Mouse (Mus musculus): ENCODE measurements around the gene Gabbr1.

Gene Gabbr1

GRCm38 (mm10) chr17:37050399-37050798 is 4.6 kb downstream of the Gabbr1 start:
- H3K27me3 ChIP-seq (ENCODE audit: control insufficient read depth, insufficient read depth, low read length, poor library complexity, severe bottlenecking), result no peaks in the 10 kb centered on the region
- no peaks in the 10 kb centered on the region; the same call in 1 of the 2 replicates for H3K36me3 ChIP-seq (ENCODE audit: control insufficient read depth, insufficient read depth, low read length, poor library complexity, severe bottlenecking)
- DNase-seq (ENCODE audit: low read depth, low spot score), result peak; percentile 30

- no peaks in the 10 kb centered on the region; the same call in 1 of the 2 replicates for H3K36me3 ChIP-seq (ENCODE audit: control insufficient read depth, insufficient read depth, low read length, poor library complexity, severe bottlenecking)
- no peak for DNase-seq (ENCODE audit: low read depth, low spot score)
- no peaks in the 10 kb centered on the region for H3K27me3 ChIP-seq (ENCODE audit: control insufficient read depth, insufficient read depth, low read length, poor library complexity, severe bottlenecking)
Observed at GRCm38 (mm10) chr17:37050876-37051275, 5.1 kb downstream of the Gabbr1 start.

- DNase-seq (ENCODE audit: low read depth, low spot score), result no peak
- Histone ChIP-seq H3K27me3 (ENCODE audit: control insufficient read depth, insufficient read depth, low read length, poor library complexity, severe bottlenecking) (no peaks in the 10 kb centered on the region), H3K36me3 (ENCODE audit: control insufficient read depth, insufficient read depth, low read length, poor library complexity, severe bottlenecking) (no peaks in the 10 kb centered on the region; the same call in 1 of the 2 replicates)
Observed at GRCm38 (mm10) chr17:37051745-37052144, 6.0 kb downstream of the Gabbr1 start.

- Histone ChIP-seq H3K27me3 (ENCODE audit: control insufficient read depth, insufficient read depth, low read length, poor library complexity, severe bottlenecking) (no peaks in the 10 kb centered on the region), H3K36me3 (ENCODE audit: control insufficient read depth, insufficient read depth, low read length, poor library complexity, severe bottlenecking) (no peaks in the 10 kb centered on the region; the same call in 1 of the 2 replicates)
- DNase-seq (ENCODE audit: low read depth, low spot score), result no peak
Observed at GRCm38 (mm10) chr17:37056957-37057356, 11.2 kb downstream of the Gabbr1 start.

GRCm38 (mm10) chr17:37061435-37061834 is 15.7 kb downstream of the Gabbr1 start:
- Histone ChIP-seq H3K36me3 (ENCODE audit: control insufficient read depth, insufficient read depth, low read length, poor library complexity, severe bottlenecking) (0 out of 2 replicates have a peak, but pooled peaks cover 2% of the 10 kb centered on the region), H3K27me3 (ENCODE audit: control insufficient read depth, insufficient read depth, low read length, poor library complexity, severe bottlenecking) (no peaks in the 10 kb centered on the region)
- DNase-seq (ENCODE audit: low read depth, low spot score), result no peak

- 0 out of 2 replicates have a peak, but pooled peaks cover 2% of the 10 kb centered on the region for H3K36me3 ChIP-seq (ENCODE audit: control insufficient read depth, insufficient read depth, low read length, poor library complexity, severe bottlenecking)
- DNase-seq (ENCODE audit: low read depth, low spot score), result no peak
- H3K27me3 ChIP-seq (ENCODE audit: control insufficient read depth, insufficient read depth, low read length, poor library complexity, severe bottlenecking), result no peaks in the 10 kb centered on the region
Observed at GRCm38 (mm10) chr17:37062101-37062641, 16.4 kb downstream of the Gabbr1 start.

- Histone ChIP-seq H3K27me3 (ENCODE audit: control insufficient read depth, insufficient read depth, low read length, poor library complexity, severe bottlenecking) (no peaks in the 10 kb centered on the region), H3K36me3 (ENCODE audit: control insufficient read depth, insufficient read depth, low read length, poor library complexity, severe bottlenecking) (0 out of 2 replicates have a peak, but pooled peaks cover 2% of the 10 kb centered on the region)
- DNase-seq (ENCODE audit: low read depth, low spot score), result no peak
Observed at GRCm38 (mm10) chr17:37063063-37063462, 17.3 kb downstream of the Gabbr1 start.

- Histone ChIP-seq H3K27me3 (ENCODE audit: control insufficient read depth, insufficient read depth, low read length, poor library complexity, severe bottlenecking) (no peaks in the 10 kb centered on the region), H3K36me3 (ENCODE audit: control insufficient read depth, insufficient read depth, low read length, poor library complexity, severe bottlenecking) (0 out of 2 replicates have a peak, but pooled peaks cover 2% of the 10 kb centered on the region)
- DNase-seq (ENCODE audit: low read depth, low spot score), result no peak
Observed at GRCm38 (mm10) chr17:37063686-37064495, 18.1 kb downstream of the Gabbr1 start.

- H3K27me3 ChIP-seq (ENCODE audit: control insufficient read depth, insufficient read depth, low read length, poor library complexity, severe bottlenecking), result no peaks in the 10 kb centered on the region
- DNase-seq (ENCODE audit: low read depth, low spot score), result no peak
Observed at GRCm38 (mm10) chr17:37065993-37066392, 20.2 kb downstream of the Gabbr1 start.

GRCm38 (mm10) chr17:37067861-37068260 is 22.1 kb downstream of the Gabbr1 start:
- DNase-seq (ENCODE audit: low read depth, low spot score), result no peak
- Histone ChIP-seq H3K27me3 (ENCODE audit: control insufficient read depth, insufficient read depth, low read length, poor library complexity, severe bottlenecking) (no peaks in the 10 kb centered on the region), H3K36me3 (ENCODE audit: control insufficient read depth, insufficient read depth, low read length, poor library complexity, severe bottlenecking) (0 out of 2 replicates have a peak, but pooled peaks cover 2% of the 10 kb centered on the region)

More at GRCm38 (mm10) chr17:37065993-37066392, 20.2 kb downstream of the Gabbr1 start:
- H3K36me3 ChIP-seq (ENCODE audit: control insufficient read depth, insufficient read depth, low read length, poor library complexity, severe bottlenecking), result 0 out of 2 replicates have a peak, but pooled peaks cover 2% of the 10 kb centered on the region

- H3K36me3 ChIP-seq (ENCODE audit: control insufficient read depth, insufficient read depth, low read length, poor library complexity, severe bottlenecking), result no peaks in the 10 kb centered on the region
- no peak for DNase-seq (ENCODE audit: low read depth, low spot score)
- no peaks in the 10 kb centered on the region for H3K27me3 ChIP-seq (ENCODE audit: control insufficient read depth, insufficient read depth, low read length, poor library complexity, severe bottlenecking)
Observed at GRCm38 (mm10) chr17:37070121-37070520, 24.4 kb downstream of the Gabbr1 start.

- H3K27me3 ChIP-seq (ENCODE audit: control insufficient read depth, insufficient read depth, low read length, poor library complexity, severe bottlenecking), result no peaks in the 10 kb centered on the region
Observed at GRCm38 (mm10) chr17:37072080-37072729, 26.4 kb downstream of the Gabbr1 start.

GRCm38 (mm10) chr17:37072730-37073276 is 27.0 kb downstream of the Gabbr1 start:
- DNase-seq (ENCODE audit: low read depth, low spot score), result no peak
- H3K27me3 ChIP-seq (ENCODE audit: control insufficient read depth, insufficient read depth, low read length, poor library complexity, severe bottlenecking), result no peaks in the 10 kb centered on the region
- no peaks in the 10 kb centered on the region for H3K36me3 ChIP-seq (ENCODE audit: control insufficient read depth, insufficient read depth, low read length, poor library complexity, severe bottlenecking)

More at GRCm38 (mm10) chr17:37072080-37072729, 26.4 kb downstream of the Gabbr1 start:
- DNase-seq (ENCODE audit: low read depth, low spot score), result no peak
- H3K36me3 ChIP-seq (ENCODE audit: control insufficient read depth, insufficient read depth, low read length, poor library complexity, severe bottlenecking), result no peaks in the 10 kb centered on the region

- Histone ChIP-seq H3K36me3 (ENCODE audit: control insufficient read depth, insufficient read depth, low read length, poor library complexity, severe bottlenecking) (no peaks in the 10 kb centered on the region), H3K27me3 (ENCODE audit: control insufficient read depth, insufficient read depth, low read length, poor library complexity, severe bottlenecking) (no peaks in the 10 kb centered on the region)
- no peak for DNase-seq (ENCODE audit: low read depth, low spot score)
Observed at GRCm38 (mm10) chr17:37075181-37075580, 29.4 kb downstream of the Gabbr1 start.
